Mouse (Mus musculus) G1E (cell line): Measurements from ENCODE around the gene Otx2. TPM values are rescaled to one million over a fixed set of nuclear protein-coding genes. Genes with fewer than 3 reads are reported as not detected.

Experiments used
- ATAC-seq: 2 replicates; pipeline ENCODE4 v1.8.0; 2016; ENCODE audit warnings: mild to moderate bottlenecking; ENCODE audit not compliant: insufficient number of reproducible peaks, poor library complexity, low FRiP score, severe bottlenecking; ENCODE audit errors: extremely low read depth
- DNase-seq: peaks from one replicate; pipeline ENCODE4 v3.0.0; 2012; ENCODE audit warnings: low spot score
- H3K27me3 ChIP-seq: 2 replicates; pipeline ENCODE4 v1.6.1; 2012; ENCODE audit warnings: mild to moderate bottlenecking, low read length, inconsistent platforms; ENCODE audit not compliant: insufficient read depth
- H3K36me3 ChIP-seq: replicated peaks from 2 replicates; pipeline ENCODE3; 2012; ENCODE audit warnings: mild to moderate bottlenecking, inconsistent platforms
- H3K4me1 ChIP-seq: 2 replicates; pipeline ENCODE4 v1.6.1; 2012; ENCODE audit warnings: low read depth, low read length, inconsistent platforms, mixed read lengths; ENCODE audit not compliant: insufficient read depth
- H3K4me3 ChIP-seq: 2 replicates; pipeline ENCODE4 v1.5.1; 2012; ENCODE audit warnings: low read depth, mild to moderate bottlenecking, inconsistent platforms, low read length, moderate library complexity, mixed read lengths
- H3K9me3 ChIP-seq: replicated peaks from 2 replicates; pipeline ENCODE4 v1.6.1; 2012; ENCODE audit warnings: inconsistent platforms
- CTCF ChIP-seq: IDR thresholded peaks from 2 replicates; pipeline ENCODE4 v1.5.1; 2012; ENCODE audit warnings: low read depth, low read length, inconsistent platforms, mixed read lengths
- GATA1 ChIP-seq: IDR thresholded peaks from 2 replicates; pipeline ENCODE4 v1.6.1; 2012; ENCODE audit warnings: borderline replicate concordance, low read length, inconsistent platforms, mixed read lengths
- GATA2 ChIP-seq: IDR thresholded peaks from 2 replicates; pipeline ENCODE4 v1.6.1; 2012; ENCODE audit warnings: low read depth, low read length, inconsistent platforms, borderline replicate concordance
- POLR2AphosphoS5 ChIP-seq: IDR thresholded peaks from 2 replicates; pipeline ENCODE4 v1.6.1; 2012; ENCODE audit warnings: low read depth, low read length, inconsistent platforms; ENCODE audit not compliant: insufficient replicate concordance
- TAL1 ChIP-seq: conservative IDR thresholded peaks from 2 replicates; pipeline ENCODE4 v1.6.1; 2012; ENCODE audit warnings: low read depth, low read length, inconsistent platforms, mixed read lengths
- polyA plus RNA-seq: library from polyadenylated mRNA; stranded (reverse); fragments of >175 nt; gene quantifications from 2 replicates; pipeline ENCODE4 v1.2.3, GENCODE M21; 2012
- total RNA-seq, 2 experiments: library from RNA; stranded (forward) in 1 of 2; stranded (reverse) in 1 of 2; fragments of 200-1000 nt in 1 of 2; fragments of >200 nt in 1 of 2; fragmentation: Nextera tagmentation in 1 of 2; gene quantifications; 2 replicates each; pipeline ENCODE4 v1.2.3; 2014 to 2017

The Otx2 gene
- total and polyA plus RNA-seq, 3 experiments: 0.33 TPM; not detected in 2

DNA sequence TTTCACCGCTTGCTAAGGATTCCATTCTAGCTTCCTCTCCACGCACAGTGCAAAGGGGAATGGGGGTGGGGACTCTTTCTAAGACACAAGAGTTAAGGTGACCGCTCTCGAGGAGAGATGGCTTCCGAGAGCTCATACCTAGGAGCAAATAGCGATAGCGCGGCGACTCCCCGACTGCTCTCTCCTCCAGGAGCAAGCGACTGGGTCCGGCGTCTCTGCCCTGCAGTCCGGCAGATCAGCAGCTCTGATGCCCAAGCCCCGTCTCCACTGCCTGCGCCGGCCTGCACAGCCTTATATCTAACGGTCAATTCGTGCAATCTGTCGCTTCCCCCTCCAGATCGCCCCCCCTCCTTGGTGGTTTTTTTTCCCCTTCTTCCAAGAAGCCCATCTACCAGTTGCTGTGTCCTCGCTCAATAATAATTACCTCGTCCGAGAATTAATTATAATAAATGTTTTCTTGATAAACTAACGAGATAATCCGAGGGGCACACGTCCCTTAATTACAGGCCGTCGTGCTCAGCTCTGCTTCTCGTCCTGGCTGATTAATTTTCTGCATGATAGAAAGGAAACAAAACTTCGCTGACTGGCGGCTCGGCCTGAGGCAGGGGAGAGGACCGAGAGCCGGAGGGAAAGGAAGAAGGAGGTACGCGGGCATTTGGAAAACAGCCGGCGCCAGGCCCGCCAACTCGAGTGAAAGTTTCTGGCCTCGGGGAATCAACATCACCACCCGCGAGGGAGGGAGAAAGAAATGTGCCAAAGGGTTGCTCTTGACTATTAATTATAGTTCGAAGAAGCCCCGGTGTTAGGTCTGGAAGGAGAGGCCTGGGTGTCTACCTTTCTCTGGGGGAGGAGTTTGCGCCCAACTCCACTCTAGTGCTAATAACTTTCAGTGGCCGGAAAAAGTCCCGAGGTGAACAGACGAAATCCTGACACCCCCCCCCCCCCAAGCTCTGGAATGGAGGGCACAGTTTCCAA is 8.5 kb downstream of the Otx2 start:
- Histone ChIP-seq H3K4me3 (no peak overlapping the region), H3K4me1 (no peaks in the 10 kb centered on the region), H3K36me3 (no peaks in the 10 kb centered on the region), H3K9me3 (no peaks in the 10 kb centered on the region), H3K27me3 (peaks cover 54% of the 10 kb centered on the region)
- no peak for ATAC-seq
- no peak for TF ChIP-seq POLR2AphosphoS5
- TF ChIP-seq CTCF: no peak
- TF ChIP-seq GATA2: no peak
- TF ChIP-seq GATA1: no peak
- TF ChIP-seq TAL1: no peak
- no peak for DNase-seq

DNA sequence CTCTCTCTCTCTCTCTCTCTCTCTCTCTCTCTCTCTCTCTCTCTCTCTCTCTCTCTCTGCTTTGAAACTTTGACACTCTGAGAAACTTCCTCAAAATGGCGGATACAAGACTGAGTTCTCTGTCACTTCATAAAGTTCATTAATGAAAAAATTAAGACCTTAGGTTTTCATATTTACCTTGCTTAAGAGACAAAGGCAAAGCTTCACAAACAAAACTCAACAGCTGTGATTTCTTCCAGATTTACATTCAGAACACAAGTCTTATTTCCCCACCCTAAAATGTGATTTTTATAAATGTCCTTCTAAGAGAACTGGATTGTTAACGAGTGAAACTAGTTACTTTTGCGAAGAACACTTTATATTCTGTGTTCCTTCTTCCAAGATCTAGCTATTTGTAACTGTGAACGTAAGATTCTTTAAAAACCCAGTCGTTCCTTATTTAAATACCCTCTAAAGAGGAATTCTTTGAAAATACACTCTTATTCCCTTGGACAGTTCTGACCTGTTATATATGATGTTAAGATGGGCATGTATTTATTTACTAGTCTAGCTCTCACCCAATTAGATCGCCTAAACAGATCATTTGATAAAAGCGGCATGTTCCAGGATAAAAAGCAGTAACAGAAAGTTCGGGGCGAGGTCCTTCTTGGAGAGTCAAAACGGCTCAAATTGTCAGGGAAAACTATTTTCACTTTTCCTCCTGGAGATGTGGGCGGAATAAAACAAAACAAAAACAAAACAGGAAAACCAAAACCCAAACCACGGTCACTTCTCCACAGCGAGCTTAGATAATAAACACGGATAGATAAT is 9.4 kb downstream of the Otx2 start:
- Histone ChIP-seq H3K36me3 (no peaks in the 10 kb centered on the region), H3K4me1 (no peaks in the 10 kb centered on the region), H3K9me3 (no peaks in the 10 kb centered on the region), H3K27me3 (peaks cover 54% of the 10 kb centered on the region), H3K4me3 (no peak overlapping the region)
- DNase-seq: no peak
- no peak for ATAC-seq
- TF ChIP-seq GATA1 (no peak), CTCF (no peak), POLR2AphosphoS5 (no peak), TAL1 (no peak), GATA2 (no peak)

DNA sequence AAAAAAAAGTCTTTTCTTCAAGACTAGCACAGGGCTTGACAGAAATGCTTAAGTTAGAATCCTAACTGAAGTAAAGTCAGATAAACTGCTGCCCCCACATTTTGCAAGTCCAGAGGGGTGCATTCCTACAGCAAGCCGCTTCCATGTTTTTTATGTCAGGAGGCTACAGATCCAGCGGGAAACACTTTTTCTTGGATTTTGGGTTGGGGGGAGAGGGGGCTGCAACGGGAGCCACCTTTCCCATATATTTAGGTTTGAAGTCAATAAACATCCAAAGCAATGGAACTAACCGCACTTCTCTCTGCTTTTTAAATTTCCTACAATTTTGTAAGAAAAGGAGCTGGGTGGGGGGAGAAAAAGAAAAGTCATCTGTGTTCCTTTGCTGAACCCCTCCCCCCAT is 10.1 kb downstream of the Otx2 start:
- no peak for TF ChIP-seq GATA1
- no peak for TF ChIP-seq POLR2AphosphoS5
- no peak for TF ChIP-seq CTCF
- H3K9me3 ChIP-seq: no peaks in the 10 kb centered on the region
- no peaks in the 10 kb centered on the region for H3K4me1 ChIP-seq
- H3K27me3 ChIP-seq: peaks cover 47% of the 10 kb centered on the region
- ATAC-seq (no peak), DNase-seq (no peak)
- H3K36me3 ChIP-seq: no peaks in the 10 kb centered on the region
- H3K4me3 ChIP-seq: no peak overlapping the region

DNA sequence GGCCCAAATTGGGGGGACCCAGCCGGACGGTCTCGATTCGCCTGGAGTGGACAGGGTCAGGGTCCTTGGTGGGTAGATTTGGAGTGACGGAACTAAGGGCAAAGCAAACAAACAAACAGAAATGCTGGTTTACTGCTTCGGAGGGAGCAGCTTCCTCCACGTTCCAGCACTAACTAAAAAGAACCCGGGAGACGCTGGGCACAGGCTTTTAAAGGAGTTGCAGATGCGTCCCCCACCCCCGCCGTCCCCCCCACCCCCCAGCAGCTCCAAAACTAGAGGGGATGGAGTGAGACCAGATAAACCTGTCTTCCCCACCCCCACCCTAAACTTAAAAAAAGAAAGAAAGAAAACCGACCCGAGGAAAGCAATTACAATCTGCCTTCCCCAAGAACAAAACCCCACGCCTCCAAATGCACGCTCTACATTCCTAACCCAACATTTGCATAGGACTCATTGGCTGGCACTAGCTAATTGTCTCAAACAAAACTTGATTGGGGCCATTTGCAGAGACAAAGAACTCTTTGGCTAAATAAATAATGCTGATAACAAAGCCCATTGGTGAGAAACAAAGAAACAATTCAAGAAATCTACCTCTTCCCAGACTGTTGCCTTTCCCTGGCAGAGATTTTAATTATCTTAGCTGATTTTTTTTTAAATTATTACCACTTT is 10.9 kb downstream of the Otx2 start:
- no peak for ATAC-seq
- H3K27me3 ChIP-seq: peaks cover 44% of the 10 kb centered on the region
- TF ChIP-seq CTCF: no peak

DNA sequence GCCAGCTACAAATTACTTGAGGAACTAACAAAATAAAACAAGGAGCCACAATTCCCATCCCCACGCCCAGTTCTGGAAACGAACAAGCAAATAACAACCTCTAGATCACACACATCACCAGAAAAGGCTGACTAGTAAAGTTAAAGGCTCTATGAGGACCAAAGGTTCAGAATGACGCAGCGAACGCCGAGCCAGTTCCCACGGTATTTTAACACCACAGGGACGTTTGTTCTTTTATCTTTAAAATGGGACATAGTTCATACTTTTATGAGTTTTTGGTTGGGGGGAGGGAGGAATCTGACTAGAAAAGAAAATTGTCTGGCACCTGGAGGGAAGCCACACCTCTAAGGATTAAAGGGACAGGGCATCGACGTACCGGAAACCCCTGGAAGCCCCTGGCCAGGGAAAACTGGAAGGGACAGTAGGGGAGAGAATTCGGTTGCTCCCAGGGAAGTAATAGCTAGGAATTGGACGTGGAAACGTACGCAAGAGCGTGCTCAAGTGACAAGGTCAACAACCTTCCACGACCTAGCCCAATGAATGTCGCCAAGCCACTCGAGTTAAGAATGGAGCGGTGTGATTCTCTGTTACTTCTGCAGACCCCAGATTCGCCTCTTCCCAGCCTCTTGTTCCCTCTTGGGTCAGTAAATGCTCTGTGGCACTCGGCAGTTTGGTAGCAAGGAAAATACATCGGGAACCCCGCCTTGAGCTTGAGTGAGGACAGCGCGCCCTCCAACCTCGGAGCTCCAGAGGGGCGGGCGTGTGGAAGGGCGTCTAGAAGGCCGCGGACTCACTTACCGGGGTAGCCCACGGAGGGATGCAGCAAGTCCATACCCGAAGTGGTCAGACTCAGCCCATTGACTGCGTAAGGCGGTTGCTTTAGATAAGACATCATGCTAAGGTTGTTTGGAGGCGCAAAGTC is 11.7 kb downstream of the Otx2 start:
- ATAC-seq (no peak), DNase-seq (no peak)
- Histone ChIP-seq H3K4me1 (no peaks in the 10 kb centered on the region), H3K4me3 (no peak overlapping the region), H3K9me3 (no peaks in the 10 kb centered on the region), H3K27me3 (peaks cover 40% of the 10 kb centered on the region), H3K36me3 (no peaks in the 10 kb centered on the region)
- TF ChIP-seq TAL1: no peak
- TF ChIP-seq POLR2AphosphoS5: no peak
- TF ChIP-seq GATA1: no peak
- no peak for TF ChIP-seq GATA2
- TF ChIP-seq CTCF: no peak

More for the DNA sequence above, 10.9 kb downstream of the Otx2 start:
- Histone ChIP-seq H3K4me1 (no peaks in the 10 kb centered on the region), H3K9me3 (no peaks in the 10 kb centered on the region), H3K4me3 (no peak overlapping the region), H3K36me3 (no peaks in the 10 kb centered on the region)
- no peak for DNase-seq
